Mouse (Mus musculus): ENCODE measurements around the gene Asb13. TPM values are rescaled to one million over a fixed set of nuclear protein-coding genes. Genes with fewer than 3 reads are reported as not detected.

Asb13 gene
- polyA plus RNA-seq, 1 experiment from 2014 or later: 15.7 TPM

Other genes with a start within 250 kb of the Asb13 start
- 412 and 465 TPM in 2 replicates for gene Gdi2, start 96.0 kb upstream of the Asb13 start, polyA plus RNA-seq (2014; fragmentation: Nextera tagmentation; extraction: Ambion mirVana)
- 24.7 and 25.8 TPM in 2 replicates for gene Fam208b, start 22.9 kb upstream of the Asb13 start, polyA plus RNA-seq (2014; fragmentation: Nextera tagmentation; extraction: Ambion mirVana)
- 0.84 and 1.3 TPM in 2 replicates for gene Calml3, start 170.3 kb downstream of the Asb13 start, polyA plus RNA-seq (2014; fragmentation: Nextera tagmentation; extraction: Ambion mirVana)
- not detected in 2 replicates for gene Calm4, start 203.7 kb downstream of the Asb13 start, polyA plus RNA-seq (2014; fragmentation: Nextera tagmentation; extraction: Ambion mirVana)
- not detected in 2 replicates for gene Calm5, start 220.1 kb downstream of the Asb13 start, polyA plus RNA-seq (2014; fragmentation: Nextera tagmentation; extraction: Ambion mirVana)

Measured in kidney, embryonic 14.5 days (tissue).